Mouse (Mus musculus) thymus, postnatal 0 days (tissue): ENCODE results near the gene Mthfd1. TPM values are rescaled to one million over a fixed set of nuclear protein-coding genes. Genes with fewer than 3 reads are reported as not detected.
"Not testable (repeated sequence)": the region's sequence is repeated elsewhere in the genome, so short reads cannot be mapped to it uniquely, and the experiment has no call there.

Experiments used
- DNase-seq: peaks from one replicate; pipeline ENCODE4 v3.0.0-alpha.2; 2015; ENCODE audit warnings: low spot score
- polyA plus RNA-seq: library from polyadenylated mRNA; unstranded; fragments of >200 nt; fragmentation: Nextera tagmentation; extraction: Ambion mirVana; gene quantifications from 2 replicates; pipeline ENCODE4 v1.2.1, GENCODE M21; 2015

The Mthfd1 gene
- polyA plus RNA-seq = 57.6 and 65.8 TPM in 2 replicates

- DNase-seq = peak; percentile 98
Measured at GRCm38 (mm10) chr12:76254725-76255498, at the start of gene Mthfd1. Mthfd1 (plus strand) TSS chr12:76255298.

GRCm38 (mm10) chr12:76209429-76209974 lies 45.6 kb upstream of the Mthfd1 start:
- no peak for DNase-seq

DNA sequence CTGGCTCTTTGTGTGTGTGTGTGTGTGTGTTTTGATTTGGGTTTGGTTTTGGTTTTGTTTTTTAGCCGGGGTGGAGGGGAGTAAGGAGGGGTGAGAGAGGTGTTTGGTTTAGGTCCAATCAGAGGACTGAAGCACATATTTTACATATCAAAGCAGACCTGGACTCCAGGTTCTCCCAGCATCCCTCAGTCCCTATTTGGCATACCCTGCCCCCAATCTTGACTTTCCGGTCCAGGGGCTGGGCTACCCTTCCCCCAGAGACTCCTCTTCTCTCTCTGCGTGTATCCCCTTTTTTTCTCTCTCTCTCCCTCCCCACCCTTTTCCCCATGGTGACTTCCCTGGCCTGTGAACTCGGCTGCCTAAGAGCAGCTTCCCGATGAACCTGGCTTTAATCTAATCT lies 40.0 kb upstream of the Mthfd1 start:
- no peak for DNase-seq

DNA sequence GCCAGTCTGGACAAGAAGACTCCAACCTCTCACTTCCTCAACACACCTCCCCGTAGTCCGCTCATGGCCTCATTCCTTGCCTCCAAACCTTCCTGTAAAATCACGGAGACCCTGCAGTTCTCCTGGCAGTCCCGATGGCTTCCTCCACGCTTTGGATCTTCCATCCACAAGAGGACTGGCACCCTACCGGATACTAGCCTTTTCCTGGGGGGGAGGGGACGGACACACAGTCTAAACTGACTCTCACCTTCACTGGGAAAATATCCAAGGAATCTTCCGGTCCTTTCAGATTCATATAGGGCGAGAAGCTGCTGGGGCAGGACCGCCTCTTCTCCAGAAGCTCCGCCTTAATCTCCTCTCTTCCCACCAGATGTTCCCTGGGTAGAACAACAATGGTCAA lies 38.4 kb upstream of the Mthfd1 start:
- DNase-seq = no peak

- DNase-seq = not testable (repeated sequence)
Measured at GRCm38 (mm10) chr12:76222104-76222503, 33.0 kb upstream of the Mthfd1 start.

- DNase-seq = no peak
Measured at GRCm38 (mm10) chr12:76230644-76231043, 24.5 kb upstream of the Mthfd1 start.

DNA sequence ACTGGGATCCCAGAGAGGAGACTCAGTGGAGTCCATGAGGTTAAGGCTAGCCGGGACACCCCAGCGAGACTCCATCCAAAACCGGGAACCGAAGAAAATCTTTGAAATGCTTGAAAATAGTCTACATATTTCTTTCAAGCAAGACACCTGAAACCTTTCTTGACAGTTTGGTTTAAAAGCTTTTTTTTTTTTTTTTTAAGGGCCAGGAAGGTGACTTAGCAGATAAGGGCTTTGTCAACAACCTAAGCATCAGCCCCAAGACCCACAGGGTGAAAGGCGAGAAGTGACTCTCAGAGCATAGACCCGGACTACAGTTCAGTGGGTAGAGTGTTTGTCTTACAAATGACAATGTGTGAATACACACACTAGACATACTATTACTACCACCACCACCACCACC lies 19.8 kb upstream of the Mthfd1 start:
- DNase-seq = no peak

- DNase-seq = no peak
Measured at GRCm38 (mm10) chr12:76239145-76239838, 15.8 kb upstream of the Mthfd1 start.

- DNase-seq = no peak
Measured at GRCm38 (mm10) chr12:76239839-76240571, 15.1 kb upstream of the Mthfd1 start.

GRCm38 (mm10) chr12:76240670-76241069 lies 14.4 kb upstream of the Mthfd1 start:
- DNase-seq = no peak

DNA sequence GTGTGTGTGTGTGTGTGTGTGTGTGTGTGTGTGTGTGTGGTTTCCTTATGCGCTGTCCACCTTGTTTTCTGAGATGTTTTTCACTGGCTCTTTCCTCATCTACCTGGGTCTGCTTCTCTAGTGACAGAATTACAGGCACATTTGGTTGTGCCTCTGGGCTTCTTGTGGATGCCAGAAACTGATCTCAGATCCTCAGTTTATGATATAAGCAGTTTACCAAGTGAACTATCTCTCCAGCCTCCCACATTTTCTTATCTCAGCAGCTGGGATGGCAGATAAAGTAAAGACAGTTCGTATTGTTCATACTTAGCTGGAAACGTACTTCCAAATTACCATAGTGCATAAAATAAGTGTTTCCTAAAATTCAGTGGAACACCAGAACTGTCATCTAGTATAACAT lies 14.0 kb upstream of the Mthfd1 start:
- no peak for DNase-seq

DNA sequence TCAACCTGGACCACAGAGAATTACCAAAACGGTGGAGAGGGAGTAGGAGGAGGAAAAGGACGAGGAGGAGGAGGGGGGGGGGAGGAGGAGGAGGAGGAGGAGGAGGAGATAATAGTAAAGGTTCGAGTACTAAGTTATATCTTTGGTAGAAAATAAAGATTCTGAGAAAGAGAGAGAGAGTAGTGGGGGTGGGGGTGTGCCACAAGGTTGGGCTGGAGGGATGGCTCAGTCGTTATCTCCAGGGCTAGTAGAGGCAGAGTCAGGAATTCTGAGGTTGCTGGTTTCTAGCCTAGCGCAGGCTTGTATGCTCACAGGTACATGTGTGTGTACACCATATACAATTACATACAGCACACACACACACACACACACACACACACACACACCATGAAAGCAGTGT lies 13.3 kb upstream of the Mthfd1 start:
- DNase-seq = no peak

DNA sequence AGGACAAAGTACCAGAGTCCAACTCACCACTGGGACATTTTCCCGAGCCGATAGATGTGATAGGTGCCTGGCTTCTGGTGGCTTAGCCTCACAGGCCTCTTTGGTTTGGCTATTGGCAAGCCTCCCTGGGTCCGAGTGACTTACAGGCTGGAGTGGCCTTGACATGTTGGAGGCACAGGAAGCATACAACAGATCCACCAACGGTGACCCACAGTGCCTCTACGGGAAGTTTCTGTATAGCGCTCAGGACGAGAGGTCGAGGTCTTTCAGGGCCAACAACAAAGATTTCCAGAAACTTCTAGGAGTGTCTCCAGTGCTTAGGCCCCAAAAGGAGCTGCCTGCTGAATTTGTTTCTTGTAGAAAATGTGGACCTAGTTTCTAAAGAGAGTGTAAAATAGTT lies 10.1 kb upstream of the Mthfd1 start:
- DNase-seq = no peak

- no peak for DNase-seq
Measured at GRCm38 (mm10) chr12:76246646-76247045, 8.5 kb upstream of the Mthfd1 start, which contains the start of gene Tex21. Tex21 (minus strand) TSS chr12:76246746.

DNA sequence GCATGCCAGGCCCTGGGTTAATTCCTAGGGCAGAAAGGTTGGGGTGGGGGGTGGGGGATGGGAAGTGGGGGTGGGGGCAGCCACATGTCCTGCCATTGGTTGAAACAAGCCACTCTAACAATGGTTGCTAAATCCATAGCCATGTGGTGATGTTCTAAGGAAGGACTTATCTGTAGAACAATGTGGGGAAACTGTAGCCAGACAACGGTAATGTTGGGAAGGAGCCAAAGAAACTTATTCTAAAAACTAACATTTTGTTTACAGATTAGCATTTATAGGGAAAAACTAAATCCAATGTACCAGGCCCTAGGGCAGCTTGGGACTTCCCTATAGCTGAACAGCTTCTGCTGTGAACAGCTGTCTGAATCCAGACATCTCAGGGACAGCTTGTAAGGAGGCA lies 2.0 kb upstream of the Mthfd1 start:
- no peak for DNase-seq

- no peak for DNase-seq
Measured at GRCm38 (mm10) chr12:76253591-76253990, 1.5 kb upstream of the Mthfd1 start.

DNA sequence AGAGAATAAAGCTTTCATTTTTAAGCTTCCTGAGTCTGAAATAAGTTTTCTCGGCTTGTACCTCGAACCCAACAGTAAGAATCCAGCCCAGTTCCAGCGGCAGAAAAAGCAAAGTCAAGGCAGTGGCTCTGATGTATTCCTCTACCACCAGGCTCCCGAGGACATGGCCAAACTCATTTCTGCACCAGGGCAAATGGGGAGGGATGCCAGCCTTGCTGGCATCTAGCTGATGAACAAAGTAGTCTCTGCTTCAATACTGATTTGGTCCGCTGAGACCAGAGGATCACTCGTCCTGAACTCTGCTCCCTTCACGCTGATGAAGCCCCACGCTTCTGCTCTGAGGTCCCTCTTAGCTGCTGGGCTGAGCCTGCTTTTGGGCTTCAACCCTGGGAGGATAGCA lies 1.1 kb upstream of the Mthfd1 start:
- no peak for DNase-seq

DNA sequence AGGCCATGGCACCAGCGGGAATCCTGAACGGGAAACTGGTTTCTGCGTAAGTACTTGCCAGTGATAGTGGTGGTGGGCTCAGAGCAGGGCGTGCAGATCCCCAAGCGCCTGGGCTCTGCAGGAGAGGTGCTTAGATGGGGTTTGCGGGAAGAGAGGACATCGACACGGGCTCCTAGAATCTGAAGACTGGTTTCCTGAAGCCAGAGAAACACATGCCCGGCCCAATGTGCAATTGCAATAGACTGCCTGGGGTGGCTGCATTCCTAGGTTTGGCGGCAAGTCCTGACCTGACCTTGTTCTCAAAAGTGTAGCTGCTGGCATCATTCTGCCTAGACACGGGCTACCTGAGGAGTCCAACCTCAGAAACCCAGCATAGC lies 389 bp downstream of the Mthfd1 start:
- no peak for DNase-seq

DNA sequence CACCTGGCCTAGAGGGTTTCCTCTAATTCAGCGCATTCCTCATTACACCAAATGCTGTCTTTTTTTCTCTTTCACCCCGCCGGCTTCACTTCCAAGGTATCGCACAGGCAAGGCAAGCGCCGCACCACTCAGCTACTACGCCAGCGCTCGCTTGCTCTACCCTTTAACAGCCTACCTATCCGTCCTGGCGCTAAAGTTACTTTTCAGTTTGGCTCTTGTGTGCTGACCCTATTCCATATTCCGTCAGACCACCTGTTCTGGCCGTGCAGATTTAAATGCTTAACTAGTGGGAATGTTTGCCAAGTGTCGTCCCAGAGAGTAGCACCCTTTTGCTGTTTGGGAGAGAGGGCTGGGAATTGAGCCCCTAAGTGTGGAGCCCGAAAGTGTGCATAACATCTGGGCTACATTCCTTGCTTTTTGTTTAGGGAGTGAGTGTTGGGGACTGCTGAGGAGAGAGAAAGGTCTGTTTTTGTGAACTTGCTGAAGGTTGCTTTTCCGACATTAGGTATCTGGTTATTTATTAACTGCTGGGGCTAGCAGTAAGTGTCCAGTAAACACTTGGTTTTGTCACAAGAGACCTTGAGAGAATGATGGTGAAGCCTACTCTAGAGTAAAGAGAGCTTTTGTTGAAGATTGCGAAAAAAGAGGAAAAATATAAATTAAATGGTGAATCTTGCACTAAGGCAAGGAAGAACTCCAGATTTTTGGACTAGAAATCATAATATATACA lies 1.2 kb downstream of the Mthfd1 start:
- DNase-seq = peak; percentile 39

- no peak for DNase-seq
Measured at GRCm38 (mm10) chr12:76260673-76261072, 5.6 kb downstream of the Mthfd1 start.

GRCm38 (mm10) chr12:76261556-76261955 lies 6.5 kb downstream of the Mthfd1 start:
- no peak for DNase-seq
